Mouse (Mus musculus): ENCODE results near the gene Bola1.

DNA sequence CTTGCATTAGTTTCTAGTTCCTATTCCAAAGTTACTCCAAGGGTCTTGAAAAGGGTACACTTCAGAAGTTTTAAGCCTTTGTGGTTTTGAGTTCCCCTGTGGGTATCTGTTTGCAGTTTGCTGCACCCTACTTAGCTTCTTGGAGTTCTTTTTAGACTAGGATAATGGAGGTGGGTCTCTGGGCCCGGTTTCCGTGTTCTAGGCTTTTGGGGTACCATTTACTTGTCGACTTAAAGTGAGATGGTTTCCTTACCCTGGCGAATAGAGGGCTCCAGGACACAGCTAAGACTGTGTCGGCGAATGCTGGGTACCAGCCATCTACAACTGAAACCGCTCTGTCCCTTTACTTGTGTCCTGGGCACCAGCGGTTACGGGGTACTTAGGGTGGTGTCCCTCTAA lies 2.1 kb upstream of the Bola1 start:
- no peak for TF ChIP-seq POLR2A (IDR thresholded peaks at IDR 0.05; ENCODE audit: low read depth, low read length)
- TF ChIP-seq CTCF (IDR thresholded peaks at IDR 0.05; ENCODE audit: borderline replicate concordance, insufficient read depth, low read length): no peak

Measured in embryonic fibroblast, embryonic 13.5 days (primary cell).